Mouse (Mus musculus) kidney, postnatal 36 days (tissue): ENCODE results near the gene Traf3ip2.

Experiments
- DNase-seq, 2 experiments: peaks; one replicate each; pipeline ENCODE4 v3.0.0; 2021 to 2022; ENCODE audit warnings: mixed read lengths in 2 of 2

Gene Traf3ip2

DNA sequence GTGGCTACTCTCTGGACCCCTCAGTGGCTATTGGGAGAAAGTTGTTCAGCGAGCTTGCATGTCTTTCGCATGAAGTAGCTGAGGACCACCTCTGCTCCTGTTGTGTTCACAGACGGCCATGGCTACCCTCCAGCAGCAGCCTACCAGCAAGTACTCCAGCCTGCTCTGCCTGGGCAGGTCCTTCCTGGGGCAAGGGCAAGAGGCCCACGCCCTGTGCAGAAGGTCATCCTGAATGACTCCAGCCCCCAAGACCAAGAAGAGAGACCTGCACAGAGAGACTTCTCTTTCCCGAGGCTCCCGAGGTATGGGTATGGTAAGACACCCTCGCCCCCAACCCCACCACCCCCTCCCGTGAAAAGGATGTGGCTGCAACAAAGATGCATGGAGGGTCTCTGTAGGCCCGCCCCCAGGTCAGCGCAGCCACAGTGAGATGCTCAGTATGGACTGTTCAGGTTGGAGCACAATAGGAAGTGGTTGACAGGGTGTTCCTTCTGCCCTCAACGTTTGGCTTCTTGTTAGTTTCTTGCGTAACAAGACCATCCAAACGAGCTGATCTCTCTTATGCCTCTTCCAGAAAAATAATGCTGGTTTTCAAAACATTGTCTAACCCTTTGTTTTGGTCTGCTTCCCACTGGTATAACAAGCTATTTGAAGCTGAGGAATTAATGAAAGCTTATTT is 21.8 kb downstream of the Traf3ip2 start:
- DNase-seq, result no peak

DNA sequence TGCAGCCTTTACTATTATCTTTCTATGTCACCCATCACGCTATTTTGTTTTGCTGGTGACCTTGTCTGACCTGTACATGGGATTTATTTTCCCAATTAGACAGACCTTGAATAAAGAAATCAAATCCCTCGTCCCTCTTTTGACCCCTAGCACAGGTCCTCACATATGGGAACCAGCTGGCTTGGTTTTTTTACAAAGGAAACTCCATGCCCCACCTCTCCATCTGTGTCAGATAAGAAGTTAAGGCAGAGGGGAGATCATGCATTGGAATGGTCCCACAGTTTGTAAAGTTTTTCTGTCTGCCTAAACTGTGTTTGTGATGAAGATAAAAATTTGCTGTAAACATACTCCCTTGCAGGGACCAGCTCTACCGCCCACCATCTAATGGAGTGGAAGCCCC is 26.1 kb downstream of the Traf3ip2 start:
- no peak for DNase-seq

DNA sequence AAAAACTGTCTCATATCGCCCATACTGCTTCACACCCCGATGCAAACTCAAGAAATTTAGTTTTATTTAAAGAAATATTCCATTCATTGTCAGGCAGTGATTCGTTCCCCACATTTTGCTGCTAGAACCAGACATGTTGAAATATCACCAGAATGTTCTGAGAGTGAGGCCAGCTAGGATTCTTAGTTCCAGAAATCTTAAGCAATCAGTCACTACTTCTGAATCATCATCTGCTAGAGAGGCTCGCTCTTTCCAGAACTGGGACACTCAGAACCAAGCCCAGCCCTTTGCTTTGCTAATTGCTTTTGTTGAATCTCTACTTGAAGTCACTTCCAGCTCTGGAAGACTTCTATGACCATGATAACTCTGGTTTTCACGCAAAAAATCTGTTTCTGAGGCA is 27.0 kb downstream of the Traf3ip2 start:
- DNase-seq, result no peak

DNA sequence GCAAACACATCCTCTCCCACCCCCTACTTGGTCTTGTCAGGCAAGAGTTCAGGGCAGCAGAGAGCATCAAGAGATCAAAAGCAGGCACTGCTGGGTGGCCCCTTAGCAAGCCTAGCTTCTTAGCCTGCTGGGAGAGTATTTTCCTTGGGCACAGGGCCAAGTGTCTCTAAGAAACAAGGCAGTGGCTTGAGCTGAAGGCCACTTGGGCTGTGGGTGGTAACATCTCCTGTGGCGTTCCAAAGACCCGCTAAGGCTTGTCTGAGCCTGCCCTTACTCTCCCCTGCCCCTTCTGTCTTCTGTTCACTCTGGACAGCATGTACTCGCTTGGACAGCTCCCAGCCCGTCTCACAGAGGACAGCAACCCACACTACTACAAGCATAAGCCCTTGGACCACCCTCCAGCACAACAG is 28.1 kb downstream of the Traf3ip2 start:
- peak in 1 of 2 experiments; percentile 43 for DNase-seq

DNA sequence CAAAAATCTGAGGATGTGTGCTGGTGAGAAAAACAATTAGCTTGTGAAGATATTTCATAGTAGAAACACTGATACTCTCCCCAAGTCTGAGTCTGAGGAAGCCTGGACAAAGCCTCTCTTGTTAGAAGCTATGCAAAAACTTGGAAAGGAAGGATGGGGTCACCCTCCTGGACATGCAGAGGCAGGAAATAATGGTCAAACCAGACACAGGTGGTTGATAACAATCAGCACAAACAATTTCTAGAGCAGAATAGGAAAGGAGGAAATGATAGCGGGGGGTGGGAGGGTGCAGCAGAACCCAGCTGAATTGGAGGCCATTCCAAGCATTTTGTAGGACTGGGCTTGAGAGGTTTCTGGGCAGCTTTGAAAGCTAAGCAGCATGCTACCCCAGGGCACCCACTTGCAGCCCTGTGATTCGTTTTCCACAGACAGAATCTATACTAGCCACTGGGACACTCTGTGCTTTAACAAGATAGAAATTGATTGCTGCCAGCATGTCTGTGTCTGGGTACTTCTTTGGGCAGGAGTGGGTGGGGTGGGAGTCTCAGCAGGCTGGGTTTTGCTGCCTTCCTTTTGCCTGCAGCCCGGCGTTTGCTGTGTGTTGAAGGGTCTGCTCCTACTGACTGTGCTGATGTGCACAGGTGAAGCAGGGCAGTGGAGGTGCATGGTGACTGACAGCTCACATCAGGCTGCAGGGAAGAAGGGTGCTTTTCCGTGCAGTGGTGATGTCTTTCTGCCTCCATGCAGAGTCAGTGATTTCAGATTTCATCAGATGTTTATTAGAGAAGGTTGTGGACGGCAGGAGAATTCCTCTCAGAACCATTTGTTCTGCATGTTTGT is 33.3 kb downstream of the Traf3ip2 start:
- no peak for DNase-seq

DNA sequence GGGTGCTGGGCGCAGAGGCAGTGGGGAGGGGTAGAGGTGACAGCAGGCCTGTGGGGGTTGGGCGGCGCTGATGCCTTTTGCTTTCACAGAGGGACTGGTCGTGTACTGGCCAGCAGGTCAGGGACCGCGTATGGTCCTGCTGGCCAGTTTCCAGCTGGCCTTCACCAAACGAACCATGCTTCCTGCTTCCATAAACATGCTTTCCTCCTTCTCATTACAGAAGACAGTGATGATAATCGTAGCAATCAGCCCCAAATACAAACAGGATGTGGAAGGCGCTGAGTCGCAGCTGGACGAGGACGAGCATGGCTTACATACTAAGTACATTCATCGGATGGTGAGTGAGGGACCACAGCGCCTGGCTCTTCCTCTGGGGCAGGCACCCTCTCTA is 33.9 kb downstream of the Traf3ip2 start:
- DNase-seq, result peak; percentile 69 to 76

DNA sequence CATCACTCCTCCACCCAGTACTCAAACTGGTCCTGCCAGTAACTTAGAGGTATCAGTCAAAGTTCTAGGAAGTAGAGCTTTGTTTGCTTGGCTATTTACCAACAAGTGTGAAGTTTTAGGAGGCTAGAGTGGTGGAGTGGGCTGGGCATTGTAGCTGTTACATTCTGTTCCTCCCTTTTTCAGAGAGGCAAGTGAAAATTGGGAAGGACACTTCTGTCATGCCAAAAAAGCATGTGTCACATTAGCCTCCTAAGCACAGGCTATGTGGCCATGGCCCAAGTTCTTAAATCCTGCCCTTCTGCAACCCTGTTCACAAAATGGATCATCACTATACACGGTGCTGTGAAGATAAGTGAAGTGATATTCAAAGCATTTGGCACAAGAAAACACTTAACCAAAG is 34.4 kb downstream of the Traf3ip2 start:
- no peak for DNase-seq

DNA sequence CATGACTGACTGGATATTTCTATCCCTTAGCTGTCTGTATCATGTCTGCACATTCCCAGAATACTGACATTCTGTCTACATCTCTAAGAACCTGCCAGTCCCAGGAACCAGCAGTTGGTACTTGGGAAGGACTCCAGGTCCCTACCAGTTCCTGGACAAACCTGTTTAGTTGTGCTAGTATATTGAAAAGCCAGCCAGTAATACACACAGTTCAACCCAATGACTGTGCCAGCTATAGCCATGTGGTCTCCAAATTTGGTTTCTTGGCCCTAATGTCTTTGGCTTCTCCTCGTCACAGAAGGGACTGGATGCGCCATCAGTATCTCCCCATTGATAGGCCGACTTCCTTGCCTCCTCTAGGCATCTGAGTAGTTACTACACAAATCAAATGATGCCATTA is 35.5 kb downstream of the Traf3ip2 start:
- no peak for DNase-seq

DNA sequence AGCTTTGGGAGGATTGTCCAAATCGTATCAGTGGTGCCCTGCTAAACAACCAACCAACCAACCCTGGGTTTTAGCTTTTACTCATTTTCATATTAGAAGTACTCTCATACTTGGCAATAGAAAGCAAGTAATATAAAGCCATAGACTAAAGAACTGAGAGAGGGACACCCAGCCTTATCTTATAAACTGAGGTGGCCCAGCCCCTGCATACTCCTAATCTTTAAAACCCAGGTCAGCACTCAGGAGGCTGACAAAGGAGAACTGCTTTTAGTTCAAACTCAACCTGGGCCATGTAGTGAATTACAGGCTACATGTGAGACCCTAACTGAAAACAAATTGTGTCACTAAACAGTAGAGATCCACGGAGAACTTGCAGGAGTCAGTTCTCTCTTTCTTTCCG is 36.8 kb downstream of the Traf3ip2 start:
- no peak for DNase-seq

DNA sequence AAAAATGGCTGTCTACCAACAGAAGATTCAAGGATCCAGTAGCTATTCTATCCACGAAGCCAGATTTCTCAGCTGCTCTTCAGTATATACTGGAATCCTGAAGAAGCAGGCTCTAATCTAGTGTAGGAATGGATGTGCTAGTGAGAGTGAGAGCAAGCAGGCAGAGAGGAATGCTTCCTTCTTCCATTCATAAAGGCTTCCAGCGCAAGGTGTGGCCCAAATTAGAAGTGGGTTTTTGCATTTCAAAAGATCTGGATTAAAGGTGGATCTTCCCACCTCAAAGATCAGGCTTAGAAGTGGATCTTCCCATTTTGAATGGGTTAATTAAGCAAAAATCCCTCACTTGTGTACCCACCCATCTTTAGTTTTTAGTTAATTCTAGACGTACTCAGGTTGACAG is 37.6 kb downstream of the Traf3ip2 start:
- no peak for DNase-seq

DNA sequence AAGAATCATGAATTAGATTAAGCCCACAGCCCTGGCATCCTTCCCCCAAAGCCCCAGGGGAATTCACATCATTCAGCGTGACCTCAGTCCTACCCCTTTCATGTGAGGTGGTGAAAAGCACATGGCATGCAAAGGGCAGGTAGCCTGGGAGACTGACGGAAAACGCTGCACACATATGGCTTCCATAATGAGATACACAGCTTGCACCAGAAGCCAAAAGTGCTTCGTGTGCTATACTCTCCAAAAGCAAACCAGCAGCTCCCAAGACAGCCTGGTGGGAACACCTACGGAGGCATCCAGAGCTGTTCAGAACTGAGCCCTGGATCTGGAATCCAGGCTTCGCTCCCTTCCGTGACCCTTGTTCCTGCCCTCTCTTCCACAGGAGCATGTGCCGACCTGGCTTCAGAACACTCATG is 41.3 kb downstream of the Traf3ip2 start:
- no peak for DNase-seq

DNA sequence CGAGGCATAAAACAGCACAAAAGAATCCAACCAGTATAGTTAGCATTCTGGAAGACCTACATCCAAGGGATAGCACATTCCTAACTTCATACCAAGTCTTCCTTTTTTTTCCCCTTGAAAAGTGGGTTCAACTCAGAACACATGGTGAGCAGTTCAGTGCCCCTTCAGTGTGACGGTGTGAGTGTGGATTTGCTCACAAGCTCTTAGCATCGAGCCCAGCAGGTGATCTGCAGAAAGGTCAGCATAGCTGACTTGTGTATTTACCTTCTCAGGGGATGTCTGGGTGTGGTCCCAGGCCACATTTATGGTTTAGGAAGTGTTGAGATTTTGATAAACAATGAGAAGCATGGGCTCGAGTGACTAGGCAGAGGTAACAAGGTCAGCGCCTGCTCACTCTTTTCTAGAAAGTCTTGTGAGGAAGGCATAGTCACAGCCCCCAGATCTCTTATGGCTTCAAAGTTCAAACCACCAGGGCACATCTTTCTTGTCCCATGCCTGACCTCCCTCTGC is 46.2 kb downstream of the Traf3ip2 start:
- no peak for DNase-seq

DNA sequence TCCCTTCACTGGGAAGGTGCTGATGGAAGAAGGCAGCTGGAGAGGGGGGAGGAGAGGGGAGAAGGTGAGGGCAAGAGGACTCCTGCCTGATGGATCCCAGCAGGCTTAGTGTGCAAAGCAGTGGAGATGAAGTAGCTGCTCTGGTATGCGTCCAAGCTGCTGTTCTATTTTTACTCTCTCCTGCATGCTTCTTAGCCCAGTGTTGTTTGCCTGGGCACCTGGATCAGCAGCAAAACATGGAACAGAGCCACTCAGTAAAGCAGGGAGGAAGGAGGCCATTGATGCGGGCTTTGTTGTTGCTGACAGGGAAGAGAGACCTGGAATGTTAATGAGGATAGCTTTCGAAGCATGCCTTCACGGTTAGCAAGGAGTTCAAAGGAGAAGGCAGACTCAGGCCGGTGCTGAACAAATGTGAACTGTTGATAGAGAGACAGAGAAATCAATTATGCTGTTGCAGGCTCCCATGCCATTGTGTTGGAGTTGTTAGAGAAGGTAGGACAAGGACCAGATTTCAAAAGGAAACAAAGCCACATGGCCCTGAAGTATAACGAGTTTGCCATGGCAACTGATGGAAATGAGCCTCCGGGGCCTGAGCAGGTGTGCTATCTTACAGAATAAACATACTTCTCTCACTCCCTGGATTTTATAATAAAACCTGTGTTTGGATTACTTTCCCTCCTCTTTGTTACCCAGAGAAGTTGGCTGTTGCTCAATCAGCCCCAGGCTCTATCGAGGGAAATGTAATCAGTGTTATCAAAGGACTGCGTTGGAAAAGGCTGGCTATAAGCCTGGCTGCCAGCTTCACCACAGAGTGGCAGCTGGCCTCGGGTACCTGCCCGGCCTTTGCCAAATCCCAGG is 46.9 kb downstream of the Traf3ip2 start:
- DNase-seq, result peak; percentile 65 to 75

DNA sequence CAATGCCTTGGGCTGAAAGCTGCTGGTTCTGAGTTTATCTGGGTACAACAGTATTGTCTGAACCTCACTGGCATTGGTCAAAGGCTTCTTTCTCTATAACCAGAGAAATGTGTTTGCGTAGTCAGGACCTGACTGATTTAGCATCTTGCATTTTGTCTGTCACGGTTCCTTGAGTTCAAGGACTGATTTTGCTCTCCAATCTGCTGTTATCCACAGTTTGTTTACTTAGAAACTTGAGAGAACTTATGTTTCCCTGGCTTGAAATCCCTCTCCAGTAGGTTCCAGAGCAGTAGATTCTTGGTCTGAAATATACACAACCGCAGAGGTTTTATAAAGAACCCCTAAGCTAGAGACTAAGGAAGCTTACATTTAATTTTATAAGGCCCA is 47.5 kb downstream of the Traf3ip2 start:
- no peak for DNase-seq

DNA sequence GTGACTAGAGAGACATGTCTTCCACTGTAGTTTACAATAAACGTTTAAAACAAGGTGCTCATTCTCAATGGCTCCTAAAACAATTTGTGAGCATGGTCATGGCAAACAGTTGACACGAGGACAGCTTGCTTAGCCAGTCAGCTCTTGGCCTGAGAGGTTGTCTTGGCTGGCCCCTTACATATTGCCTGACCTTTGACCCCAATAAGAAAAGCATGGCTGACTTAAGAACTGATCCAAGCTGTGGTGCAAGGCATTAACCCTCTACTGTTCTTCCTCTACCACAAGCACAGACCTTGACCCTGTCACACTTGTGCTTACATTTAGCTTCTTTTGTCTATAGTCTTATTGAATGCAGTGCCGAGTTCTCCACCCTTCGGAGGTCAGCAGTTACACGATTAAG is 48.0 kb downstream of the Traf3ip2 start:
- peak in 1 of 2 experiments; percentile 12 for DNase-seq

DNA sequence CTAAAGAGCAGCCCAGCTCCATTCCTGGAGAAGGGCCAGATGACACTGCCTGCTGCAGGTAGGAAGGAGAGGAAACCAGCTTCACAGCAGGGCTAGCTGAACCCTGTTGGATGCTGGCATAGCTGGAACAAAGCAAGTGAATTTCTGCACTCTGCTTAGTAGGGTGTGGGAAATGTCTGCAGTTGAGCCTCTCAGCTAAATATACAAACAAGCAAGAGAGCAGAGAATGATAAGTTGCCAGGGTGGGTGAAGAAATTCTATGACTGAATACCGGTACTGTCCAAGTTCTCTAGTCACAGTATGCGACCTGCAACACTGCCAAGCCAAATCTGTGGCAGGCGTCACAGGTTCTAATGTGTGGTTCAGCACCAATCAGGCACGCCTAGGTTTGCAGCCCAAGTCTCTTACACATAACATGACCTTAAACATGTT is 52.4 kb downstream of the Traf3ip2 start:
- DNase-seq, result no peak

DNA sequence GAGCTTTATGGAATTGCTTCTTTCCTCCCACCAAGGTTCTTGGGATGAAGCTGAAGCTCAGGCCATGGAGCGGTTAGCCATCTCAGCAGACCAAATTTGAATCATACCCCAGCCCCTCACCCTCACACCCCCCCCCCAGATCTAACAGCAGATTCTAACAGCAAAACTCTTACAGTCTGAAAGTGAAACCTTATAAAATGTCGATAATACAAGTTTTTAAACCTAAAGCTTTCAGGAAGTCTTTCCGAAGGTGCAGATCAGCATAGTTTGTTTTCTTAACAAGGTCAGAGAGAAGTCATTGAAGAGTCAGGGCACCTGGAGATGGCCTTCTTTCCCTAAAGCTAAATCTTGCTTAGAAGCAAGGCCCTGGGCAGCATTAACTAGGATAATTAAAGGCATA is 53.3 kb downstream of the Traf3ip2 start:
- DNase-seq, result no peak

DNA sequence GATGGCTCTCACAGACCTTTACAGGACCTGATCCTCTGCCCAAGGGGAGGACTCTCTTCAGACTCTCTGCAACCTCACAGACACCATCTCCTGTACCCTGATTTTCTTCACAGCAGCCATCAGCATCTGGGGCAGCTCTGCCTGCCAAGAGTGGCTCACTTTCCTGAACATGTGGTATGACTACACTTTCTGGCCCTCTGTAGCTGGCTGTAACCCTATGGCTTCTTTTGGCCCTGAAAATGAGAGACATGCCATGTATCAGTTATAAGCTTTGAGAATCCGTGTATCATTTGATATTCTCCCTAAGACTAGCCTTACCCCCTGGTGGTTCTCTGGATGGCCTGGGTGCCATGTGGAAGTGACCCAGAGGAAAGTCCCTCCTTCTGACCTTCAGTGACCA is 58.7 kb downstream of the Traf3ip2 start:
- no peak for DNase-seq

DNA sequence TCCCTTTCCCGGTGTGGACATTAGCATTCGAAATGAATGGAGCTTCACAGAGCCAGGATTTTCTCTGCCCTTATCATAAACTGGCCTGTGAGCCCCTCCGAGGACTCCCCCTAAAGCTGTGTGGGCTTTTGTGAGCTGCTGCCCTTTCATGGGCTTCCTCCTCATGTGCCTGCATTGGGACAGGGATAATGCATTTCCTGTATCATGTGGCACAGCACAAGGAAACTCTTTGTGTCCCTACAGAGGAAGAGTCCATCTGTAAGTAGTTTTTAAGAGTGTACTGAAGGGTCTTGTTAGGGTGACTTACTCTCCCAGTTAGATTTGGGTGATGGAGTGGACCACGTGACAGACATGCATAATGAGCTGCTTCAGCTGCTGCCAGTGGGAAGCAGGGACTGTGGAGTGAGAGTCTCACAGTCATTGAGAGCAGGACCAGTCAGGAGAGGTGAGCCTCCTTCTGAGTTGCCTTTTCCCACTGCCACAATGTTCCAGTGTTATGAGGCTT is 59.9 kb downstream of the Traf3ip2 start:
- no peak for DNase-seq

DNA sequence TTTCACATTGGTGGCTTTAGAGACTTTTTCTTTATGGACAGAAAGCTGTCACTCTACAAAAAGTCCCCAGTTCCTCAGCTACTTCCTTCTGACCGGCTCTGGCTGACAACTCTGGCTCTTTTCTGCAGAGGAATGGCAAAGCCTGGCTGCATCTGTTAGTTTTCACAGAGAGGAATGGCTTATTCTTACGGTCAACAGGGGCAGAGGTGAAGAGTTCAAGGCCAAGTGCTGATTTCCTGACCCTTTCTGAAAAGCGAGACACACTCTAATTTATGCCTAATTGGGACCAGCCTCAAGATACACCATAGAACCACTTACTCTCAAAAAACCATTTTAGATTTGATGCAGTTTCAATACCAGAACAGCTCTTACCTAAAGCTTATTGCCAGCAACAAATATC is 61.4 kb downstream of the Traf3ip2 start:
- peak; percentile 32 to 36 for DNase-seq

DNA sequence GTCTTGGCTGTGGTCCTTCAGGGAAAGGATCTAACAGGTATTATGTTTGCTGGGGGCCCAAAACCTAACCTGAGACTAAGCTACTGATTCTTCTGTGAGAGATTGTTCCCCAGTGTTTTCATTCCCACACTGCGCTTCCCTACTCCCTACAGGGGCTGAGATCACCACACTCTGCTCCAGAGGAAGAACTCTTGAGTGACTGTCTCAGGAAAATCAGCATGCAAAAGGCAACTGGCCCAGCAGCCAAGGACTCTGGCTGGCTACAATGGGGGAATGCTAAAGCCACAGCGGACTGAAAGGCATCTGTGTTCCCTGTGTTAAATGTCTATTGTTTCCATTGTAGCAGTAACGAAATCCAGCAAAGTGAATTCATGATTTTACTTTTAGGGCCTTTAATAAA is 62.0 kb downstream of the Traf3ip2 start:
- DNase-seq, result no peak

DNA sequence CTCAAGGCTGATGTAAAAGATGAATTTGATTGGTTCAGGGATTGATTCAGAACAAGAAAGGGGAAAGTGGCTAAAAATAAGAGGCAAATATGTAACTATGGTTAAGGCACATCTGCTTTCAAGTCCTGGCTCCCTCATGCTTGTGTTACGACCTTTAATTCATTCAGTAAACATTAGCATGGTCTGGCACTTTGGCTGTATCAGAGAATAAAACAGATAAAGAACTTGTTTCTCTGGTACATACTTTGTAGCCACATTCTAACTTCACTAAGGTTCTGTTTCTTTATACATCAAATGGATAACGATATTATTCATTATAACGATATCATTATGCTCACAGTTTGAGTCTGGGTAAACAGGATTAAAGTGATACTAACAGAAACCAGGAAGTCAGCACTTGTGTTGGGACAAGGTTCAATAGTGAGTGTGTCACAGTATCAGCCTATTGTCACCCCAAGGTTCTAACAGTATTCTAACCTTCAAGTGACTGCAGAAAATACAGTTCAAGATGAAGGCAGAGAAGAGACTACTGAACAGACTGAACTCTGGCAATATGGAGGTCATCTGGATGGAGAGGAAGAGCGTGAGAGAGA is 65.6 kb downstream of the Traf3ip2 start:
- DNase-seq, result no peak

DNA sequence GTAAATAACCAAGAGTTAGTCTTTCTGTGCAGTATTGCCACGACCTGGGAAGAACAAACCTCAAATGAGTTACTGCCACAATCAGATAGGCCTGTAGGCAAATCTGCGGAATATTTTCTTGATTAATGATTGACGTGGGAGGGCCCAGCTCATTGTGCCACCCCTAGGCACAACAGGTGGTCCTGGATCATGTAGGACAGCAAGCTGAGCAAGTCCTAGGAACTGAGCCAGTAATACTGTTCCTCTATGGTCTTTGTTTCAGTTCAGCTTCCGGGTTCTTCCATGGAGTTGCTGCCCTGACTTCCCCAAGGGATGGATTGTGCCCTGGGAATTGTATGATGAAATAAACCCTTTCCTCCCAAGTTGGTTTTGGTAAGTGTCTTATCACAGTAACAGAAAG is 68.3 kb downstream of the Traf3ip2 start:
- DNase-seq, result no peak
